Mouse (Mus musculus) natural killer cell, adult 2 months (primary cell): ENCODE measurements around the gene Snrpc.

Source experiments
- DNase-seq, 2 experiments: peaks; one replicate each; pipeline ENCODE4 v3.0.0; 2022; ENCODE audit warnings: low spot score in 2 of 2

The Snrpc gene

GRCm38 (mm10) chr17:27819521-27819970 is 18.4 kb upstream of the Snrpc start:
- peak in 1 of 2 experiments; percentile 14 for DNase-seq

GRCm38 (mm10) chr17:27819971-27820567 is 17.9 kb upstream of the Snrpc start:
- DNase-seq: peak; percentile 57 to 60

GRCm38 (mm10) chr17:27820568-27821406 is 17.2 kb upstream of the Snrpc start, which contains the start of gene D17Wsu92e:
Gene D17Wsu92e, minus strand, starts transcription at chr17:27820648.
- DNase-seq: peak; percentile 98 to 99

- peak in 1 of 2 experiments; percentile 28 for DNase-seq
Observed at GRCm38 (mm10) chr17:27821407-27822338, 16.3 kb upstream of the Snrpc start.

GRCm38 (mm10) chr17:27823142-27823905 is 14.6 kb upstream of the Snrpc start:
- no peak for DNase-seq

- peak in 1 of 2 experiments; percentile 52 for DNase-seq
Observed at GRCm38 (mm10) chr17:27824941-27825340, 13.0 kb upstream of the Snrpc start.

- DNase-seq: no peak
Observed at GRCm38 (mm10) chr17:27825539-27825938, 12.4 kb upstream of the Snrpc start.

GRCm38 (mm10) chr17:27825984-27826905 is 11.7 kb upstream of the Snrpc start:
- DNase-seq: peak; percentile 87 to 92

GRCm38 (mm10) chr17:27826908-27827383 is 11.0 kb upstream of the Snrpc start:
- DNase-seq: peak; percentile 72 to 75

GRCm38 (mm10) chr17:27827511-27827910 is 10.4 kb upstream of the Snrpc start:
- DNase-seq: no peak

- peak in 1 of 2 experiments; percentile 36 for DNase-seq
Observed at GRCm38 (mm10) chr17:27830411-27830810, 7.5 kb upstream of the Snrpc start.

- DNase-seq: peak; percentile 93 to 94
Observed at GRCm38 (mm10) chr17:27839469-27840252, 1.7 kb downstream of the Snrpc start.

- DNase-seq: no peak
Observed at GRCm38 (mm10) chr17:27848351-27848750, 10.4 kb downstream of the Snrpc start.

GRCm38 (mm10) chr17:27851076-27851475 is 13.1 kb downstream of the Snrpc start:
- no peak for DNase-seq

GRCm38 (mm10) chr17:27856265-27856797 is 18.4 kb downstream of the Snrpc start, which contains the start of gene Uhrf1bp1:
Gene Uhrf1bp1, plus strand, starts transcription at chr17:27856441.
- peak; percentile 57 to 68 for DNase-seq

GRCm38 (mm10) chr17:27856798-27857648 is 19.1 kb downstream of the Snrpc start:
- peak; percentile 20 to 27 for DNase-seq

GRCm38 (mm10) chr17:27857649-27858475 is 19.9 kb downstream of the Snrpc start:
- no peak for DNase-seq
